Mouse (Mus musculus) heart, postnatal 0 days (tissue): ENCODE data around the gene Chit1. TPM values are rescaled to one million over a fixed set of nuclear protein-coding genes. Genes with fewer than 3 reads are reported as not detected.

Experiments
- ATAC-seq: fragments of 200-750 bp; cut with Nextera tagmentation; 2 replicates; pipeline ENCODE4 v1.8.0; 2017; ENCODE audit warnings: low read depth, moderate number of reproducible peaks, moderate library complexity; ENCODE audit not compliant: insufficient read depth
- DNase-seq: peaks from one replicate; pipeline ENCODE4 v3.0.0-alpha.2; 2016; ENCODE audit warnings: low spot score
- H3K27ac ChIP-seq: fragments of 300-500 bp; sonication (generic); 2 replicates; pipeline ENCODE4 v1.5.1; 2014; ENCODE audit warnings: low read depth, mild to moderate bottlenecking
- H3K27me3 ChIP-seq: fragments of 300-500 bp; sonication (generic); 2 replicates; pipeline ENCODE4 v1.6.1; 2014; ENCODE audit warnings: low read length, mixed read lengths; ENCODE audit not compliant: control insufficient read depth, insufficient read depth
- H3K36me3 ChIP-seq: fragments of 300-500 bp; sonication (generic); replicated peaks from 2 replicates; pipeline ENCODE4 v1.6.1; 2014; ENCODE audit warnings: low read length, mixed read lengths; ENCODE audit not compliant: control insufficient read depth, insufficient read depth
- H3K4me1 ChIP-seq: fragments of 300-500 bp; sonication (generic); 2 replicates; pipeline ENCODE4 v1.6.1; 2014; ENCODE audit warnings: antibody characterized with exemption; ENCODE audit not compliant: control insufficient read depth, insufficient read depth
- H3K4me2 ChIP-seq: fragments of 300-500 bp; sonication (generic); 2 replicates; pipeline ENCODE4 v1.6.1; 2014; ENCODE audit warnings: low read depth, mild to moderate bottlenecking, low read length, moderate library complexity
- H3K4me3 ChIP-seq: fragments of 300-500 bp; sonication (generic); 2 replicates; pipeline ENCODE4 v1.5.1; 2014; ENCODE audit warnings: low read depth, low read length
- H3K9ac ChIP-seq: fragments of 300-500 bp; sonication (generic); replicated peaks from 2 replicates; pipeline ENCODE4 v1.6.1; 2014; ENCODE audit warnings: low read depth, low read length, mixed read lengths
- H3K9me3 ChIP-seq: fragments of 300-500 bp; sonication (generic); replicated peaks from 2 replicates; pipeline ENCODE4 v1.6.1; 2016; ENCODE audit warnings: low read length; ENCODE audit not compliant: control insufficient read depth
- CTCF ChIP-seq: IDR thresholded peaks from 2 replicates; pipeline ENCODE4 v1.5.1; 2016; ENCODE audit warnings: antibody characterized with exemption, control low read depth, low read depth
- EP300 ChIP-seq: IDR thresholded peaks from 2 replicates; pipeline ENCODE4 v1.6.1; 2016; ENCODE audit warnings: antibody characterized with exemption, low read depth
- WGBS: fragments of 180-500 bp; shearing (Covaris S2); extraction: QIAGEN DNeasy Blood & Tissue Kit; methylation state at CpG from one replicate; pipeline ENCODE4 v1.1.7; 2014; 5-methylcytosine and 5-hydroxymethylcytosine counted together
- polyA plus RNA-seq: library from polyadenylated mRNA; unstranded; fragments of >200 nt; fragmentation: Nextera tagmentation; extraction: Ambion mirVana; gene quantifications from 2 replicates; pipeline ENCODE4 v1.2.1, GENCODE M21; 2015
- total RNA-seq: library from RNA; depleted of rRNA; stranded (reverse); fragments of >200 nt; gene quantifications from 2 replicates; pipeline ENCODE4 v1.2.3, GENCODE M21; 2014; ENCODE audit warnings: low replicate concordance

Chit1 gene
- total and polyA plus RNA-seq, 2 experiments from 2014 or later: 0.19 to 0.76 TPM

- no peak for DNase-seq
- WGBS: 88% methylated on average over 8 of the region's 8 CpGs
- 0 out of 2 replicates have a peak overlapping the region, but pooled peaks have one; percentile 16 for H3K27ac ChIP-seq
- peaks cover 28% of the 10 kb centered on the region for H3K36me3 ChIP-seq
- H3K4me3 ChIP-seq: peak overlapping the region; percentile 68
- H3K9me3 ChIP-seq: no peaks in the 10 kb centered on the region
- H3K4me1 ChIP-seq: peaks cover 58% of the 10 kb centered on the region
- H3K9ac ChIP-seq: peak overlapping the region; percentile 54; the same call in 1 of the 2 replicates
- no peaks in the 10 kb centered on the region for H3K27me3 ChIP-seq
- TF ChIP-seq CTCF: no peak
- no peak for TF ChIP-seq EP300
- ATAC-seq: no peak
- H3K4me2 ChIP-seq: peak overlapping the region; percentile 77
Measured at GRCm38 (mm10) chr1:134075532-134075931, 35.5 kb upstream of the Chit1 start.

- Histone ChIP-seq H3K27me3 (no peaks in the 10 kb centered on the region), H3K27ac (no peak overlapping the region), H3K4me1 (peaks cover 55% of the 10 kb centered on the region), H3K4me3 (peak overlapping the region; percentile 68), H3K36me3 (peaks cover 28% of the 10 kb centered on the region), H3K4me2 (peak overlapping the region; percentile 77), H3K9ac (peak overlapping the region; percentile 54), H3K9me3 (no peaks in the 10 kb centered on the region)
- TF ChIP-seq EP300 (no peak), CTCF (no peak)
- DNase-seq (no peak), ATAC-seq (no peak)
- 66% methylated on average over 2 of the region's 2 CpGs for WGBS
Measured at GRCm38 (mm10) chr1:134076789-134077188, 34.3 kb upstream of the Chit1 start.

- no peaks in the 10 kb centered on the region for H3K27me3 ChIP-seq
- H3K4me3 ChIP-seq: peak overlapping the region; percentile 68
- DNase-seq (no peak), ATAC-seq (no peak)
- peak overlapping the region; percentile 85 for H3K9ac ChIP-seq
- H3K4me2 ChIP-seq: peak overlapping the region; percentile 77
- H3K36me3 ChIP-seq: peaks cover 28% of the 10 kb centered on the region
- TF ChIP-seq EP300 (peak; percentile 2; the same call in 1 of the 2 replicates), CTCF (peak; percentile 20; the same call in 1 of the 2 replicates)
- 19% methylated on average over 14 of the region's 14 CpGs for WGBS
- H3K27ac ChIP-seq: peak overlapping the region; percentile 80
- peaks cover 58% of the 10 kb centered on the region for H3K4me1 ChIP-seq
- no peaks in the 10 kb centered on the region for H3K9me3 ChIP-seq
Measured at GRCm38 (mm10) chr1:134077389-134078060, 33.5 kb upstream of the Chit1 start.

GRCm38 (mm10) chr1:134078061-134078795 is 32.8 kb upstream of the Chit1 start:
- TF ChIP-seq EP300 (no peak), CTCF (no peak)
- no peak for ATAC-seq
- Histone ChIP-seq H3K4me3 (peak overlapping the region; percentile 68), H3K36me3 (peaks cover 28% of the 10 kb centered on the region), H3K9ac (peak overlapping the region; percentile 85), H3K27me3 (no peaks in the 10 kb centered on the region), H3K4me2 (peak overlapping the region; percentile 77), H3K4me1 (peaks cover 55% of the 10 kb centered on the region), H3K9me3 (no peaks in the 10 kb centered on the region), H3K27ac (peak overlapping the region; percentile 80)
- 1% methylated on average over 19 of the region's 19 CpGs for WGBS
- no peak for DNase-seq

- Histone ChIP-seq H3K4me2 (peak within 1 kb of the TSS; percentile 77), H3K9me3 (no peaks in the 10 kb centered on the region), H3K27me3 (no peaks in the 10 kb centered on the region), H3K4me1 (peaks cover 53% of the 10 kb centered on the region), H3K27ac (peak within 1 kb of the TSS; percentile 87), H3K4me3 (peak within 1 kb of the TSS; percentile 68), H3K36me3 (peaks cover 28% of the 10 kb centered on the region), H3K9ac (peak within 1 kb of the TSS; percentile 85)
- WGBS: under 1% methylated on average over 52 of the region's 62 CpGs
- peak; percentile 91 for ATAC-seq
- TF ChIP-seq EP300 (no peak), CTCF (no peak)
- peak; percentile 97 for DNase-seq
Measured at GRCm38 (mm10) chr1:134078802-134079476, 32.1 kb upstream of the Chit1 start, which contains the start of gene Btg2. Gene Btg2, minus strand, starts transcription at chr1:134079120.
